Mouse (Mus musculus): Measurements from ENCODE around the gene Olfr1086. TPM values are rescaled to one million over a fixed set of nuclear protein-coding genes. Genes with fewer than 3 reads are reported as not detected.
"Not testable (repeated sequence)": the region's sequence is repeated elsewhere in the genome, so short reads cannot be mapped to it uniquely, and the experiment has no call there.

The Olfr1086 gene
- not detected for total RNA-seq (2021)

- no peak for DNase-seq (ENCODE audit: extremely low spot score in 1 of 2, low spot score in 2 of 2)
- intact Hi-C loops (cut with DNase I), result no loop called here
Measured at GRCm38 (mm10) chr2:86679992-86680391, at the start of gene Olfr1086. TSS of gene Olfr1086 (minus strand) at chr2:86680092.

GRCm38 (mm10) chr2:86698295-86698694 is 18.4 kb upstream of the Olfr1086 start, which contains the start of gene Olfr1087:
TSS of gene Olfr1087 (minus strand) at chr2:86698395.
- intact Hi-C loops (cut with DNase I), result no loop called here
- DNase-seq (ENCODE audit: extremely low spot score in 1 of 2, low spot score in 2 of 2), result no peak

GRCm38 (mm10) chr2:86661919-86662318 is 18.0 kb downstream of the Olfr1086 start, which contains the start of gene Olfr1085:
TSS of gene Olfr1085 (minus strand) at chr2:86662019.
- intact Hi-C loops (cut with DNase I), result no loop called here
- DNase-seq (ENCODE audit: extremely low spot score in 1 of 2, low spot score in 2 of 2), result no peak

- DNase-seq (ENCODE audit: extremely low spot score in 1 of 2, low spot score in 2 of 2); intact Hi-C loops (cut with DNase I): not testable (repeated sequence)
Measured at GRCm38 (mm10) chr2:86639625-86640024, 40.3 kb downstream of the Olfr1086 start, which contains the start of gene Olfr1084. TSS of gene Olfr1084 (minus strand) at chr2:86639725.

Other genes starting within 250 kb of the Olfr1086 start
- not detected for gene Olfr1065, start 229.5 kb downstream of the Olfr1086 start, total RNA-seq (2021)
- not detected for gene Olfr1066, start 223.8 kb downstream of the Olfr1086 start, total RNA-seq (2021)
- not detected for gene Olfr228, start 192.7 kb downstream of the Olfr1086 start, total RNA-seq (2021)
- not detected for gene Olfr1076, start 171.6 kb downstream of the Olfr1086 start, total RNA-seq (2021)
- not detected for gene Olfr1079, start 137.6 kb downstream of the Olfr1086 start, total RNA-seq (2021)
- not detected for gene Olfr1080, start 121.9 kb downstream of the Olfr1086 start, total RNA-seq (2021)
- gene Olfr1082, start 81.1 kb downstream of the Olfr1086 start, total RNA-seq (2021), result not detected
- not detected for gene Olfr1084, start 40.4 kb downstream of the Olfr1086 start, total RNA-seq (2021)
- gene Olfr1085, start 18.1 kb downstream of the Olfr1086 start, total RNA-seq (2021), result not detected
- gene Olfr1087, start 18.3 kb upstream of the Olfr1086 start, total RNA-seq (2021), result not detected
- gene Olfr1089, start 53.6 kb upstream of the Olfr1086 start, total RNA-seq (2021), result not detected
- not detected for gene Olfr1090, start 78.9 kb upstream of the Olfr1086 start, total RNA-seq (2021)
- gene Olfr1093, start 102.4 kb upstream of the Olfr1086 start, total RNA-seq (2021), result not detected
- not detected for gene Olfr141, start 129.9 kb upstream of the Olfr1086 start, total RNA-seq (2021)
- not detected for gene Olfr1094, start 144.6 kb upstream of the Olfr1086 start, total RNA-seq (2021)
- gene Olfr1095, start 171.6 kb upstream of the Olfr1086 start, total RNA-seq (2021), result not detected
- gene Gm13723, start 194.7 kb upstream of the Olfr1086 start, total RNA-seq (2021), result not detected
- not detected for gene Olfr1097, start 212.1 kb upstream of the Olfr1086 start, total RNA-seq (2021)
- not detected for gene Olfr1098, start 244.5 kb upstream of the Olfr1086 start, total RNA-seq (2021)